Mouse (Mus musculus) cerebellum, adult 9-11 months (tissue): ENCODE measurements around the gene D17Wsu92e.
"Not testable (repeated sequence)": the region's sequence is repeated elsewhere in the genome, so short reads cannot be mapped to it uniquely, and the experiment has no call there.

Experiments
- DNase-seq: peaks from one replicate; pipeline ENCODE4 v3.0.0; 2022

Gene D17Wsu92e

DNA sequence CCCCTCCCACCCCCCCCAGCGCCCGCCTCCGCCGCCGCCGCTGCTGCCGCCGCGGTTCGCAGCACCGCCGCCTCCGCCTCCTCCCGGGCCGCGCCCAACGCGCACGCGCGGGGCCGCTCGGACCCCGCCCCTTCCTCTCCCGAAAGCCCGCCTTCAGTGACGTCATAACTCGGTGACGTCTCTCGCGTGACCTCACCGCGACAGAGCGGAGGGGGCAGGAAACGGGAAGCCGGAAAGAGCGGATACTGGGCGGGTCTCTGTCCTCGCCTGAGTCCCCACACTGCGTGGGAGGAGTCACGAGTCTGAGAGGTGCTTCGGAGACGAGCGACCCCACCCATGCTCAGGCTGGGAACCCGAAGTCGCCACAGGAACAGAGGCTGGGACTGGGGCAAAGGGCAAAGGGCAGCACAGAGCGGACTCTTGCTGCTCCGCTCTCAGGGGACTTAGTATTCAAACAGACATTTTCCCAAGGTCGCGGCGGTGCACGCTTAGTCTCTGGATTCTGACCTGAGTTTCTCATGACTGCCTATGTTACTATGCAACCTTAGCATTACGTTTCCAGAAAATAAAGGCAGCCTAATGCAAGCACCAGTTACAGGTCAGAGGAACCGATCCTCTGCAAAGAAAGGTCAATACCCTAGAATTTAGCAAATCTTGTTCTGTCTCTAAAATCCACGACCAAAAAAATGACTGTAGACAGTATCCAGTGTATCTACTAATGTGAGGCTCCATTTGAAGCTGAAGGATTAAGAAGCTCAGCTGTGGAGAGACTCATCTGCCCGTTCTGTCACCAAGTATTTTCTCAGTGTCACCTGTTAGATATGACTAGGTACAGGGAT is at the start of gene D17Wsu92e:
Gene D17Wsu92e (minus strand): TSS at position 81 of the 839 bp plus-strand sequence.
- DNase-seq = peak; percentile 98

DNA sequence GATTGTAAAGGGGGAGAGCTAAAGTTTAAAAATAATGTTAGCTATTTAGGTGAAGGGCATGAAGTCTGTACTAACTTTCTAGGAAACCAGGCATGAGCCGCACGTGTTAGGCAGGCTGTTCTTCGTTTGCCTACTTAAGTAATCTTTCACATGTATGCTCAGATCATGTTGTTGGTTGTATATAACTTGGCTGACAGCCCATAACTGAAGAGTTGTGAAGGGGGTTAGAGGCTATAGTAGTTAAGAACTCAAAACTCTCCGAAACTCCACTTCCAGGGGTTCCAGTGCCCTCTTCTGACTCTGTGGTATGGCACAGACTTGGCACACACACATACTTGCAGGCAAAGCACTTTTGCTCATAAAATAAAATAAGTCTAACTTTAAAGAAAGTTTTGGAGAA is 46.3 kb upstream of the D17Wsu92e start:
- DNase-seq = no peak

DNA sequence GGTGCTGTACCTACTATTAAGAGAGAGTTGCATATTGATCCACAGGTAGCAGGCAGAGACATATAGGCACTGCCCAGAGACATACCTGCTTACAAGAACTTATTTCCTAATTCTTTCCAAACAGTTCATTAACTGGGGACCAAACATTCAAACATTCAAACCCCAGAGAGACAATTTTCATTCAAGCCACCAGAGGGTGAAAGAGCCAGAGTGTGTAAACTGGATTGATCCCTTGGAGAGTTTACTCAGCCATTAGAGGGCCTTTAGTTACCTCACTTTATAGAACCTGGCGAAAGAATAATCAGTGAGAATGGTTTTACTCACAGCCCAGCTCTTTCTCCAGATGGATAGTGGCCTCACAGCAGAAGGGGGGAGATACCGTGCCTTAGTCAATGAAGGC is 45.0 kb upstream of the D17Wsu92e start:
- DNase-seq = no peak

DNA sequence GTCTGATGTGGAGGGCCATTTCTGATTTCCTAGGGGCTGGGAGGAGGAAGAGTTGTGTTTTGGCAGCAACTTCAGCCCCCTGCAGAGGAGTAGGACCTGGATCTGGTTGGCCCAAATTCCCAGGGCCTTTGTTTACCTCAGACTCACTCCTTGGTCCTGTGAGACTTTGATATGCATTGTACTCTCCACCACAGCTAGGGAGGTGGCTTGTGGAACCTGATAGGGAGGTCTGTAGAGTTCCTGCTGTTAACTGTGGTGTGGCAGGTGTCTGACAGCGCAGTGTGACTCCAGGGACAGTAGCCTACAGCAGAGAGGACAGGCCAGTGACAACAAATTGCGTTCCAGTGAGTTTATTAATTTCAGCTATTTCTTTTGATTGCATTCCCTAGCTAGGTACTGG is 38.7 kb upstream of the D17Wsu92e start:
- no peak for DNase-seq

DNA sequence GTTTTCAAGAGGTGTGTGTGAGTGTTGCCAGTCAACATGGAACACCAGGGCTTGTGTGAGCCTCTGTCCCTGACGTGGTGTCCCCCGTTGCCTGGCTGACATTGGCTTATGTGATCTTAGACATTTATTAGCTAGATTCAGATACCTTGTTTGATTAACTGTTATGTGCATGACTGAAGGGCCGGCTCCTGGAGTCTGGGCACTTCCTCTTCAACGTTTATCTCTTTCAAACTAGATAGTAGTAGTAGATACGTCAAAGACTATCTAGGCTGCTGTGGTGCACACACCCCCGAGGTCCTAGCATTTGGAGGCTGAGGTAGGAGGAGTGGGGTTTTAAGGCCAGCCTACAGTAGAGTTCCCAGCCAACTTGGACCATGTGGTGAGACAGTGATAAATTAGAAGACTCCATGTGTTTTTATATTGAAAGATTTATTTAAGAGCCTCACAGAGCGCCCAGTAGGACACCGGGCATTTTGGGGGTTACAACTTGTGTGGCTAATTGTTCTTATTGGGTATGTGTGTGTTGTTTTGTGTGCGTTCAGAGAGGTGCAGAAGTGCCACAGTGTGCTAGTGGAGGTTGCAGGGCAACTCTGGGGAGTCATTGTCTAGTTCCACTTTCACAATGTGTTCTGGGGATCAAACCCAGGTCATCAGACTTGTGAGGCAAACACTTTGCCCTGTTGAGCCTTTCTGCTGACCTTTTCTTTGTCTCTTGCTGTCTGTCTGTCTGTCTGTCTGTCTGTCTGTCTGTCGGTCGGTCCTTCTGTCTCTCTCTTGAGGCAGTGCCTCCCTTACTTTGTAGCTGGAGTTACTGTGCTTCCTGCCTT is 37.4 kb upstream of the D17Wsu92e start:
- no peak for DNase-seq

DNA sequence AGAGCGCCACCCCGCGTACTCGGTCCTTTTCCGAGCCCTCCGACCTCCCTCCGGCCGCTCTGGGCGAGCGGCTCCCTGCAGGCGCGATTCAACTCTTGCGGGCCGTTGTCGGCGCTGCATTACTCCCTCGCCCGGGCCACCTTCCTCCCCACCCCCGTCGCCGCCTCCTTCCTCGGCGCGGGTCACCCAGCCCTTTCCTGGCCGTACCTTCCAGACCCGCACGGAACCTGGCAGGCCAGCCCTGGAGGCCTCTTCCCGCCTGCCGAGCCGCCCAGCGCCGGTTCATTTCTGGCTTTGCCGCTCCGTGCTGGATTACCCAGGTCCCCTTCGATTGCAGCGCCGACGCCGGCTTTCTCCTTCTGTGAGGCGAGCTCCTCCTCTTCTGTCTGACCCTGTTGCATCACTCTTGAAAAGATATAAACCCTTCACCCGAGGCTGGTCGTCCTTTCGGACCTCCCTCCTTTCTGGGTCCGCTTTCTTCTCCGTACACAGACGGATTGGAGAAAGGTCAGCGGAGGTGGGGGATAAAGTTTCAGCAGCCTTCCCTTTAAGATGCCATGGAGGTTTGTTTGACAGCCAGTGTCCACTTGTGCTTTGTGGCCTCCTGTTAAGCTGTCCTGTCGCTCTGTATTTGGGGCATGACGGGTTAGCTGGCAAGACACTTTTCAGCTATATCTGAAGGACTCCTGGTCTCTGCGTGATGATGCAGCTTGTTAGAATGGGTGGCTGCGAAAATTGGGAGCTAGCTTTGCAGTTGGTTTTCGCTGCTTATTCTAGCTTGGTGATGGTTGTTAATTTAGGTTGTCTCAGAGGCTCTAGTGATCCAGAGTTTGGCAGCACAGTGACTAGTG is 36.6 kb upstream of the D17Wsu92e start:
- DNase-seq = no peak

DNA sequence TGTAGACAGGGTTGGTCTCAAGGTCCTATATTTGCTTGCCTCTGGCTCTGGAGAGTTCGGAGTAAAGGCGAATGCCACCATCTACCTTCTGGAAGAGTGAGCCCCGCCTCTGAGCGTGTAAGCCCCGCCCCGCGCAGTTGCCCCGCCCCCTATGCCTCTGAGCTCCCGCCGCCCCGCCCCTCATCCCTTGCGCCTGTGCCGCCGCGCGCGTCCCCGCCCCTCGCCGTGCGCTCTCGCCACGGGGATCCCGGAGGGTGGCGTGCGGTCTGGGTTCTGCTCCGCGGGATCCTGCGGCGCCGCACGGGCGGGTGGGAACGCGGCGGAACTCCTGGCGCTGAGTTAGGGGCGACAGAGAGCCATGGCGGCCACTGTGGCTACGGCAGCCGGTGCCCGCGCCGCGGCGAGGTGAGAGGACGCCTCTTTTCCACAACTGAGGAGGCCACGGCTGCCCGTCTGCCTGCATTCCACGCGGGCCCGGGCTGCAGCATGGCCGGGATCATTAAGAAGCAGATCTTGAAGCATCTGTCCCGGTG is 35.9 kb upstream of the D17Wsu92e start, which contains the start of gene Uhrf1bp1:
Gene Uhrf1bp1 (plus strand): TSS at position 177 of the 533 bp plus-strand sequence.
- DNase-seq = peak; percentile 78

DNA sequence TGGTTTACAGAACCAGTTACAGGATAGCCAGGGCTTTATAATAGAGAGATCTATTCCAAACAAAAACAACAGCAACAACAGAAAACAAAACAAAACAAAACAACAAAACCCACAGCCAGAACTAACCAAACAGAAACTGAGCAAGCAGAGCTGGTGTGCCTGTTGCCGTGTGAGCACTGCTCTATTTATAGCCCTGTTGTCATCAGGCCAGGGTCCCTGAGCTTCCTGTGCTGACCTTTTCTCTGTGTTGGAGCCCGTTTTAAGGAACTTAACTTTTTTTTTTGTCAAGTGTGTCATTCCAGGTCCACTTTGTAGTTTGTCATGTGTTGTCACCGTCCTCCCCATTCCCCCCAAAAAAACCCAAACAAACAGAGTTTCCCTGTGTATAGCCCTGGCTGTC is 30.6 kb upstream of the D17Wsu92e start:
- DNase-seq = no peak

DNA sequence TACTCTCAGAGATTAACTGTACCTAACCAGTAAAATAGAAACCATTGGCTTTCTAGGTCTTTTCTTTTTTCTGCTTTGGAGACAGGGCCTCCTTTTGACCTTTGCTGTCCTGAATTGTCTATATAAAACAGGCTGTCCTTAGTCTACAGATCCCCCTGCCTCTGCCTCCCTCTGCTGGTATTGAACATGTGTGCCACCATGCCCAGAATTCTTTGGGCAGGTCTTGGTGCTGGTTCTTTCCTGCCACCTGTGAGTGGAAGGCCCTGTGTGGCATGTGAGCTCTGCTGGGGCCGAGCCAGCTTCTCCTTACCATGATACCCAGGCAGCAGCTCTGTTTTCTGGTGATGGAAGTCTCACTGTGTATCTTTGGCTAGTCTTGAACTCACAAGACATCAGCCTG is 27.9 kb upstream of the D17Wsu92e start:
- no peak for DNase-seq

DNA sequence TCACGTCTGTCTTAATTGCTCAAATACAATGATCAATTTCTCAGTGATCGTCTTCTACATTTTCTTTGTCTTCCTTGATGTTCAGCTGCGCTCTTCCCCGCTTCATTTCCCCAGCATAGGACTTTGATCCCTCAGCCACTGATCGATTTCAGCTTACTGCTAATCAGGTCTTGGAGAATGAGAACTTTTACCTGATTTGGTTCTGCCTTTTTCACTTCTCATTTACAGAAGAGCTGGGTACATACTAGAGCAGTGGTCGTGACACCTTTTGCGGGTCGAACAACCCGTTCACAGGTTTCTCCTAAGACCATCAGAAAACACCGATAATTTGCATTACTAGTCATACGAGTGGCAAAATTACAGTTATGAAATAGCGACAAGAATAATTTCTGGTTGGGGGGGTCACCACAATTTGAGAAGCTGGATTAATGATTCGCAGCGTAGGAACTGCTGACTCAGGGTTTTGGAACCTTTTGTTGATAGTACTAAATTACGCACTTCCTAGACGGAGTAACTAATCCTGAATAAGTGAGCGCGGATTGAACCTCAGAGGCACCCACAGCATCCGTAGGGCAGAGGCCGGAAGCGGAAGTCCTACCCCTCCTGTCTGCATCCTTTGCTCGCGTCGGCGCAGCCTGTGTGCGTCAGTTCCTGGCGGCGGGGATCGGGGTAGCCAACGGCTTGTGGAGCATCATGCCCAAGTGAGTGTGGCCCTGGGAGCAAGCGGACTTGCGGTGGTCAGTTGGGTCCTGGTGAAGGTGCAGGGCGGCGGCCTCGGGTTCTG is 19.2 kb upstream of the D17Wsu92e start:
- DNase-seq = peak; percentile 97

DNA sequence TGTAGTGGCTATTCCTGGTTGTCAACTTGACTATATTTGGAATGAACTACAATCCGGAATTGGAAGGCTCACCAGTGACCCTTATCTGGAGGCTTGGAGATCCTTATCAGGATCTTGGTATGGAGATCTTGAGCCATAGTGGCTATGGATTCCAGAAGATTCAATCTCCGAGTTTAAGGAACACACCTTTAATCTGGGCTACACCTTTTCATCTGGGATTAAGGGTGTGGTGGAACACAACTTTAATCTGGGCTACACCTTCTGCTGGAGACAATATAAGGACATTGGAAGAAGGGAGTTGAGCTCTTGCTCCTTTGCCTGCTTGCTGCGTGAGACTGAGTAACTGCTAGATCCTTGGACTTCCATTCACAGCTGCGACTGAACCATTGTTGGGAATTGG is 17.4 kb upstream of the D17Wsu92e start, which contains the start of gene Snrpc:
Gene Snrpc (plus strand): TSS at position 301 of the 400 bp plus-strand sequence.
- DNase-seq = not testable (repeated sequence)

DNA sequence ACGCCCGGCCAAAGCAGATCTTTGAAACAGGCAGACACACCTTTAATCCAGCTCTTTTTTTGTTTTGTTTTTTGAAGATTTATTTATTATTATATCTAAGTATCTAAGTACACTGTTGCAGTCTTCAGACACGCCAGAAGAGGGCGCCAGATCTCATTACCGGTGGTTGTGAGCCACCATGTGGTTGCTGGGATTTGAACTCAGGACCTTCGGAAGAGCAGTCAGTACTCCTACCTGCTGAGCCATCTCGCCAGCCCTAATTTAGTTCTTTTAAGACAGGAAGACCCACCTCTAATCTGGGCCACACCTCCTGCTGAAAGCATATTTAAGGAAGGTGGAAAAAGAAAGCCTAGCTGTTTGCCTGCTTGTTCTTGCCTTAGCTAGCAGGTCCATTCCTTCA is 10.0 kb upstream of the D17Wsu92e start:
- no peak for DNase-seq

DNA sequence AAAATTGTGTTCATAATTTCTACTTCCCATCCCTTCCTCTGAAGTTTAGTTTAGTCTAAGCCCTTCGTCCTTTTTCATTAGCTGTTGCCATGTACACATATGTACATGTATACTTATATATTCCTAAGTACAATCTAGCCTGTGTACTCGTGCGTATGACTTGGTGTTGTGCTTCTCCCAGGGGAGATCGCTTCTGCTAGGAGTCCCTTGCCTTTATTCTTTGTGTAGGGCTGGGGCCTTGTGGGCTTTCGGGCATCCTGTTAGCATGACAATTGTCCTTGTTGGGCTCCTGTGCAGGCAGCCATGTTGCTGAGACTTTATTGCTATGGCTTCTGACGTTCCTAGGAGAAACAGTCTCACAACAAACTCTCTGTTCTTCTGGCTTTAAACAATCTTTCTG is 7.1 kb upstream of the D17Wsu92e start:
- no peak for DNase-seq

DNA sequence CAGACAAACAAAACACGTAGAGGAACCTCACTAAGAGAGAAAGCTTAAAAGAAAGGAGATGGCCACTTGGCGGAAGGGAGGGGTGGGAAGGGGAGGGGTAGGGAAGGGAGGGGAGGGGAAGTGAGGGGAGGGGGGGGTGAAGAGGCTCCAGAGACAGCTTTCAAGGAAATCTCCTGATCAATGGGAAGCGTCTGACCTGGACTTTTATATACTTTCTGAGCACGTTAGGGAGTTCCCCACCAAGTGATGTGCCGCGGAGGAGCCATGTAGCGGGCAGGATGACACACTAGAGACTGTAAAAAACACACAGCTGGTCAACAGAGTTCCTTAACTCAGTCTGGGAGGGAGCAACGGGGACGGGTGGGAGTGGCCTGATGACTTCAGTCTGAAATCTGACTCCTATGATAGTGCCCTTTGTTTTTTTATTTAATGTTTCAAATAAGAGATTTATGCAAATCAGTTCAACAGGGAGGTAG is 6.5 kb upstream of the D17Wsu92e start:
- DNase-seq = no peak

DNA sequence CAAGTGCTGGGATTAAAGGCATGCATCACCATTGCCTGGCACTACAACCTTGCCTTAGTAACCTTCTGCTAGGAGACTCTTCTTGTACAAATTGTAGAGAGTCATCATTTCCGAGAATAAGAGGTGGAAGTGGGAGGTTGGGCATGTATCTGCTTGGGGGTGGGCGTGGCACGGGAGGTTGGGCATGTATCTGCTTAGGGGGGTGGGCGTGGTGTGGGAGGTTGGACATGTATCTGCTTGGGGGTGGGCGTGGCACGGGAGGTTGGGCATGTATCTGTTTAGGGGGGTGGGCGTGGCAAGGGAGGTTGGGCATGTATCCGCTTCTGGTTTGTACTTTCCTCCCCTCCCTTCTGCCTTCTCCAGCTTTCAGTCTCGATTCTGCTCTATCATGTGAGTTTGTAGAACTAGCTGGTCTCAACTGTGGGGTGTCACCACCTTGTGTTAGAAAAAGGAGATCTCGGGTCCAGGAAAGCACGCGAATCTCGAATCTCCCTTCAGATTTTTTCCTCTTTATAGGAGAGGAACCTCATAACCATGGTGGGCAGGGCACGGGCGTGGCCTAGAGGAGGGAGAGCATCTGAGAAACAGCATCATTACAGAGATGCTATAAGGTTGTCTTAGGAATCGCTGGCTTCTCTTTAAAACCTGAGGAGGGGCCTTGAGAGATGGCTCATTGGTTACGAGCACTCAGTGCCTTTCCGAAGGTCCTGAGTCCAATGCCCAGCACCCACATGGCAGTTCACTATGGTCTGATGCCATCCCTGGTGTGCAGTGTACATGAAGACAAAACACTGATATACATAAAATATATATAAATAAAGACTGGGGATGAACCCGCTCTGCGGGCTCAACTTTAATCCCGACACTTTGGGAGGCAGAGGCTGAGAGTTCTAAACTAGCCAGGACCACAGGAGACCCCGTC is 5.8 kb upstream of the D17Wsu92e start:
- DNase-seq = no peak

DNA sequence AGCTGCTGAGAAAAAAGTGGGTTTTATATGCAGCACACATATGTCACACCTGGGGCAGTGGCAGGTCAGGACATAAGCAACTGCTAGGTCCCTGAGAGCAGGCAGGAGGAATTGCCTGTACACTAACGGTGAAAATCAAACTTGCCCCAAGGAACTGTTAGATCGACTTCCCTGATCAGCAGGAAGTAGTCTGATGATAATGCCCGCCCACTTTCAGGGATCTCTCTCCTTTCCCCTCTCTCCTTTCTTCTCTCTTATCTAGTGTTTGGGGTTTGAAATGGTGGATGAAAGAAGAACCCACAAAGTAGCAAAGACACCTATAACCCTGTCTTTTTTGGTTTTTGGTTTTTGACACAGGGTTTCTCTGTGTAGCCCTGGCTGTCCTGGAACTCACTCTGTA is 5.1 kb upstream of the D17Wsu92e start:
- DNase-seq = no peak

DNA sequence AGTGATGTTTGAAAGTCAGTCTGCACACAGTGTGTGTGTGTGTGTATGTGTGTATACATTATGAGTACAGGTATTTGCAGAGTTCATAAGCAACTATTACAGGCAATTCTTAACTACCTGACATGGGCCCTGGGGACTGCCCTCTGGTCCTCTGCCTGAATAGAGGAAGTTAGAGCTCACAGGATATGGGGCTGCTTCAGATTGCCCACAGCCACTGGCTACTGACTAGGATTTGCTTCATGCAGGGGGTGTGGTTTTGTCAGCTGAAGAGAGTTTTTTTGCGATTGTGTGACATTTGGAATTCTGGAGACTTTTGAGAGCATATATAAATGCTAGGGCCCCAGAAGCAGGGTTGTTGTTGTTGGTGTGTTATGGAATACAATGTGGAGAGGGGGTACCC is 4.5 kb upstream of the D17Wsu92e start:
- DNase-seq = no peak

DNA sequence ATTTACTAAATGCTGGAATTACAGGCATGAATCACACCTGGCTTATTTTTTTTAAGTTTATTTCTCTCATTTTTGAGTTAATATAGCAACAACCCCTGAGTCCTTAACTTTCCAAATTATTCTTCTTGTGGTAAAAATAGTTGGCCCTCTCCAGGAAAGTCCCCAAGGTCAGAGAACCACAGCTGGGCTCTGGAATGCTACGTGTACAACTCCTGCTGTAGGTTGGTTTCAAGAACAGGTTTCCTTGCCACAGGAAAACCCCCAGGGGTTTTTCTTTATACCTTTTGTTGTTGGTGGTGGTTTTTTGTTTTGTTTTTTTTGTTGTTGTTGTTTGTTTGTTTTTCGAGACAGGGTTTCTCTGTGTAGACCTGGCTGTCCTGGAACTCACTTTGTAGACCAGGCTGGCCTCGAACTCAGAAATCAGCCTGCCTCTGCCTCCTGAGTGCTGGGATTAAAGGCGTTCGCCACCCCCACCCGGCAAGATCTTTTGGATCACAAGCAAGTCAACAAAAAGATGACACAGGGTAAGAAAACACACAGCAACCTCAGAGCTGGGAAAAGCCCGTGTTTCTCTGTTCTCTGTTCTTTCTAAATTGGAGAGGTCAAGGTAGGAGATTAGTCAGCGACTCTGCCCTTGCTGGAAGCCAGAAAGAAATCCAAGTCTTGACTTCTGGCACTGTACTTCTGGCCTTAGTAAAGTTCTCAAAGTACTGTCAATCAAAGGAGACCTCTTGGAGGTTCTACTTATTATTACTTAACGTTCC is 2.9 kb upstream of the D17Wsu92e start:
- DNase-seq = no peak
